Comparison of ENCODE assay signal across 10 mouse cellular contexts in the genomic region with DNA sequence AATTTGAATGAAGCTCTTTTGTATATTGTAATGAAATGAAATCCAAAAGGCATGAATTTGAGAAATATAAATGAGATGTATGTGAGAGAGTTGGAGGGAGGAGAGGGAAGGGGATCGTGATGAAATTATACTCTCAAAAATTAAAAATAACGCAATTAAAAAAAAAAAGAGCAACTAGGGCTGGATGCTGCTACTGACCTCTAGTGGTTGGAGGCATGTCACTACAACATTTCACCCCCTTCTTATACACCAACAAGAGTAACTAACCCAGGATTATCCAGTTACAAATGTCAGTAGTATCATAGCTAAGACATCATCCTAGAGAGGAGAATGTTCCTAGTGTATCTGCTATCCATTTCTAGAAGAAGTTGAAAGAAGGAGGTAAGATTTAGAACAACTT.
A peak's percentile ranks its signal among the peaks of the same experiment; 100 is the strongest.
DNase-seq lines count a peak whose midpoint lies in the region; ATAC-seq and TF ChIP-seq lines count a peak whose summit lies in the region.
"Had no signal": no experiment of that assay in that cellular context is flagged by ENCODE, and none has a peak within 500 bp of the region (broad histone marks: within the 10 kb centered on the region; RNA-seq: fewer than 3 reads in every experiment).

No protein-coding gene starts in this region.

- no peak for TF ChIP-seq POLR2A in cortical plate, adult 2 months (IDR thresholded peaks at IDR 0.05; ENCODE audit: extremely low read depth, insufficient read depth, low read length)

- ATAC-seq in CD4-positive, CD25-positive, alpha-beta regulatory T cell, adult 4 months: no peak
- ATAC-seq in kidney, embryonic 14.5 days (ENCODE audit: low FRiP score, low TSS enrichment): no peak
- ATAC-seq in activated CD4-positive, CD25-positive, alpha-beta regulatory T cell, adult 4 months: no peak

- peak; percentile 17 for DNase-seq in CD4-positive, CD25-positive, alpha-beta regulatory T cell, adult 2 months (ENCODE audit: low read depth, low spot score)
- DNase-seq in kidney, adult 9 months: peak; percentile 11
- DNase-seq in ES-E14 (ENCODE audit: low read depth, low spot score): no peak
- DNase-seq in ovary, postnatal 36 days (ENCODE audit: low spot score): no peak
- DNase-seq: cerebellum, adult 2 months had no signal

- in situ Hi-C loops in ES-E14 (cut with MboI; ENCODE audit: low sequenced_read_pairs in 2 of 2, unreplicated experiment in 2 of 2): no loop called here

- no peaks in the 10 kb centered on the region for H3K9me3 ChIP-seq in kidney, embryonic 14.5 days (ENCODE audit: control insufficient read depth, low read length)
- no peaks in the 10 kb centered on the region for H3K9me3 ChIP-seq in ES-E14 (ENCODE audit: control insufficient read depth, insufficient read depth, low read depth, low read length)

- H3K4me2 ChIP-seq in kidney, embryonic 14.5 days (replicated peaks; ENCODE audit: low read depth, low read length): no peak overlapping the region
- H3K4me2 ChIP-seq: hindbrain, embryonic 14.5 days had no signal

- TF ChIP-seq CTCF in cortical plate, adult 2 months (IDR thresholded peaks at IDR 0.05; ENCODE audit: extremely low read depth, insufficient read depth, low read length): peak; percentile 36; the same call in 1 of the 2 replicates

- H3K4me1 ChIP-seq in kidney, embryonic 14.5 days (ENCODE audit: control insufficient read depth, insufficient read depth, low read length): 0 out of 2 replicates have a peak, but pooled peaks cover 5% of the 10 kb centered on the region
- H3K4me1 ChIP-seq in ES-E14 (ENCODE audit: control insufficient read depth in 2 of 2, insufficient read depth in 2 of 2, low read length in 2 of 2, poor library complexity in 1 of 2): no peaks in the 10 kb centered on the region
- H3K4me1 ChIP-seq in cortical plate, adult 2 months (ENCODE audit: control insufficient read depth, insufficient read depth, low read length): peaks cover 4% of the 10 kb centered on the region

- H3K27me3 ChIP-seq in kidney, embryonic 14.5 days (ENCODE audit: control insufficient read depth, insufficient read depth, low read length): no peaks in the 10 kb centered on the region

- H3K4me3 ChIP-seq in kidney, embryonic 14.5 days (ENCODE audit: low read length): no peak overlapping the region
- H3K4me3 ChIP-seq in ES-E14 (ENCODE audit: insufficient read depth in 1 of 2, low read depth in 1 of 2, low read length in 2 of 2, poor library complexity in 1 of 2, severe bottlenecking in 1 of 2): no peak overlapping the region
- H3K4me3 ChIP-seq in cortical plate, adult 2 months (ENCODE audit: insufficient read depth, low read length): no peak overlapping the region

- WGBS in kidney, embryonic 14.5 days: 55% methylated on average over 2 of the region's 2 CpGs

- no peak overlapping the region for H3K9ac ChIP-seq in kidney, embryonic 14.5 days (ENCODE audit: low read depth, low read length)
- H3K9ac ChIP-seq in ES-E14 (ENCODE audit: insufficient read depth, low read depth, low read length, poor library complexity, severe bottlenecking): no peak overlapping the region
- H3K9ac ChIP-seq: hindbrain, embryonic 14.5 days had no signal

- no peak overlapping the region for H3K27ac ChIP-seq in kidney, embryonic 14.5 days (ENCODE audit: low read depth, low read length)
- no peak overlapping the region for H3K27ac ChIP-seq in ES-E14 (ENCODE audit: insufficient read depth, low read depth, low read length, poor library complexity, severe bottlenecking)
- no peak overlapping the region for H3K27ac ChIP-seq in cortical plate, adult 2 months (ENCODE audit: insufficient read depth, low read length)
- H3K27ac ChIP-seq: hindbrain, embryonic 14.5 days had no signal

- no peaks in the 10 kb centered on the region for H3K36me3 ChIP-seq in kidney, embryonic 14.5 days (ENCODE audit: control insufficient read depth, insufficient read depth, low read length)
- no peaks in the 10 kb centered on the region for H3K36me3 ChIP-seq in ES-E14 (ENCODE audit: control insufficient read depth, insufficient read depth, low read length, poor library complexity, severe bottlenecking)

TF ChIP-seq in ES-E14, 5 proteins besides CTCF, POLR2A, EP300 and RAD21:
- TF ChIP-seq ZC3H11A (IDR thresholded peaks at IDR 0.05; ENCODE audit: borderline replicate concordance, low read depth, low read length) (no peak), CHD2 (IDR thresholded peaks at IDR 0.05; ENCODE audit: low read depth, low read length) (no peak), ZNF384 (IDR thresholded peaks at IDR 0.05; ENCODE audit: low read depth, low read length) (peak; percentile 87), MAFK (IDR thresholded peaks at IDR 0.05; ENCODE audit: insufficient read depth, low read depth, low read length) (no peak), HCFC1 (IDR thresholded peaks at IDR 0.05; ENCODE audit: borderline replicate concordance, insufficient read depth, low read length) (no peak)
TF ChIP-seq in ES-E14: peak in this region for 1.

Comparison
In these comparisons a context has a peak if more than half of its experiments do, and no peak if none do; other contexts are left out.
1. DNase-seq: peak in CD4-positive, CD25-positive, alpha-beta regulatory T cell, adult 2 months (single experiment) and kidney, adult 9 months (single experiment); none in ES-E14 (single experiment) and ovary, postnatal 36 days (single experiment).